Mouse (Mus musculus): Measurements from ENCODE around the gene Bnip1. TPM values are rescaled to one million over a fixed set of nuclear protein-coding genes. Genes with fewer than 3 reads are reported as not detected.

Bnip1 gene
- polyA plus RNA-seq, 1 experiment from 2014 or later: 52.0 TPM

DNA sequence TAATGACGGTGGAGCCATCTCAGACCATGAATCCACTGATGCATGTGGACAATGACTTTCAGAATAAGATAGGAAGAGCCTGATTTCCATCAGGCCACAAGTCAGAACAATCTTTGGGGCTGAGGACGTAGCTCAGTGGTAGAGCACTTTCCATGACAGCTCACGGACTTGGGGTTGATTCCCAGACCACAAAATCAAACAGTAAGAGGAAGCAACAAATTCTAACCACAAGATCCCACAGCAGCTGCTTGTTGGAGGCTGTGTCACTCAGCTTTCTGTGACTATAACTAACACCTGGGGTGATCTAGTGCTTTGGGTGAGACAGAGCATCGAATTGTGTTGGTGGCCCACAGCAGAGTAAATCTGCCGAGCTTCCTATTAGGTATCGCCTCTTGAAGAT is 35.9 kb downstream of the Bnip1 start:
- ATAC-seq: no peak
- no peak overlapping the region for H3K9ac ChIP-seq (ENCODE audit: low read depth, low read length)
- no peaks in the 10 kb centered on the region for H3K9me3 ChIP-seq (ENCODE audit: control insufficient read depth, low read length)
- H3K36me3 ChIP-seq (ENCODE audit: control insufficient read depth, insufficient read depth, low read length): no peaks in the 10 kb centered on the region
- no peaks in the 10 kb centered on the region for H3K27me3 ChIP-seq (replicated peaks; ENCODE audit: control insufficient read depth, insufficient read depth, low read length)
- no peak overlapping the region for H3K4me2 ChIP-seq (ENCODE audit: low read depth, low read length)
- 77% methylated on average over 6 of the region's 6 CpGs for WGBS
- no peak overlapping the region for H3K4me3 ChIP-seq (ENCODE audit: low read length)
- H3K27ac ChIP-seq (ENCODE audit: low read length): no peak overlapping the region
- no peaks in the 10 kb centered on the region for H3K4me1 ChIP-seq (ENCODE audit: control insufficient read depth, insufficient read depth, low read length)

DNA sequence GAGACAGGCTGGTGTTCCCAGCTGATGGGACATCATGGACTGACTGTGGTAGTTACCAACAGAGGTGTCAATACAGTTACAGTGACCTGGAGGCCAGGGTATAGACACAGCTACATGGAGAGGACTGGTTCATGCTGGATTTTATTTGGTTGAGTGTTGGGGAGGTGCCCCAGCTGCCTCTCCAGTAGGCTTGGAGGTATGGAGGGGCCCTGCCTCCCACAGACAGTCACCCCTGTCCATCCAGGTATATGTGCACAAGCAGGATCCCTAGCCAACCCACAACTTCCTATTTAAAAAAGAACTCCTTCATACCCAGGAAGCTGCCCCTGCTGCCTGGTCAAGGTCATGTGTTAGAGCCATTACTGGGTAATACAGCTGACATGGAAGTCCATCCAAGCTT is 36.9 kb downstream of the Bnip1 start:
- H3K4me3 ChIP-seq (ENCODE audit: low read length): no peak overlapping the region
- H3K9me3 ChIP-seq (ENCODE audit: control insufficient read depth, low read length): no peaks in the 10 kb centered on the region
- H3K9ac ChIP-seq (ENCODE audit: low read depth, low read length): no peak overlapping the region
- no peaks in the 10 kb centered on the region for H3K36me3 ChIP-seq (ENCODE audit: control insufficient read depth, insufficient read depth, low read length)
- no peak overlapping the region for H3K4me2 ChIP-seq (ENCODE audit: low read depth, low read length)
- H3K27ac ChIP-seq (ENCODE audit: low read length): no peak overlapping the region
- no peak for ATAC-seq
- H3K27me3 ChIP-seq (replicated peaks; ENCODE audit: control insufficient read depth, insufficient read depth, low read length): no peaks in the 10 kb centered on the region
- H3K4me1 ChIP-seq (ENCODE audit: control insufficient read depth, insufficient read depth, low read length): no peaks in the 10 kb centered on the region

DNA sequence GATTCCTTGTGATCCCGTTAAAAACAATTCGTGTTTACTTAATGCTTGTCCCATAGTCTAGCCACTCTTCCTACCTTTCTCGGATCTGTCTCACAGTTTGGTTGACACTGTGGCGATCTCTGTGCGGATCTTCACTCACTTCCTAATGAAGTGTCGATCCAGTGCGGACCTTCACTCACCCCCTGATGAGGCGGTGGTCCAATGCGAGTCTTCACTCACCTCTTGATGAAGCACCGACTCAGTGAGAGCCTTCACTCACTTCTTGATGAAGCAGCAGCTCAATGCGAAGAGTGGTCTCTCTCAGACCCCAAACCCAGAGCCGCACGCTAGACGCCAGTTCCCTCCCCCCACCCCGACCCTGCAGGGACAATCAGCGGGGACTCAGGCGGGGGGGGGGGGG is 45.3 kb downstream of the Bnip1 start:
- no peak for ATAC-seq
- WGBS: 70% methylated on average over 15 of the region's 17 CpGs

DNA sequence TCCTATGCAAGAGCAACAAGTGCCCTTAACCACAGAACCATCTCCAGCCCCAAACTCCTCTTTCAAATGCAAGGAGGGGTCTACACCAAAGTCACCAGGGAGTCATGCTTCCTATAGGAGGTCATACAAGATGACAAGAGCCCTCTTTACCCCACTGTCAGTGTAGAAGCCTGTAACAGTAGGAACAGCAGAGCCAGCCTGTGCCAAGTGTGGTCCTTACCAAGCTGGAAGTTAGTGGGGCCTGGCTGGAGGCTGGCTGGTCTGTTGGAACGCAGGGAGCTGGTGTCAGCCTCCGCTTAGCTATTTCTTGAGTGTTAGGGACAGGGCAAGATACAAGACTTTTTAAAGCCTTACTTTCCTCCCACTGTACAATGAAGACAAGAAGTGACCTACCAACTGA is 52.9 kb downstream of the Bnip1 start:
- WGBS: 65% methylated on average over 2 of the region's 2 CpGs

More for the DNA sequence above, 45.3 kb downstream of the Bnip1 start:
- Histone ChIP-seq H3K9me3 (ENCODE audit: control insufficient read depth, low read length) (no peaks in the 10 kb centered on the region), H3K27me3 (replicated peaks; ENCODE audit: control insufficient read depth, insufficient read depth, low read length) (peaks cover 10% of the 10 kb centered on the region; the same call in 1 of the 2 replicates), H3K36me3 (ENCODE audit: control insufficient read depth, insufficient read depth, low read length) (no peaks in the 10 kb centered on the region), H3K4me3 (ENCODE audit: low read length) (no peak overlapping the region), H3K4me2 (ENCODE audit: low read depth, low read length) (no peak overlapping the region), H3K27ac (ENCODE audit: low read length) (no peak overlapping the region), H3K4me1 (ENCODE audit: control insufficient read depth, insufficient read depth, low read length) (no peaks in the 10 kb centered on the region), H3K9ac (ENCODE audit: low read depth, low read length) (no peak overlapping the region)

DNA sequence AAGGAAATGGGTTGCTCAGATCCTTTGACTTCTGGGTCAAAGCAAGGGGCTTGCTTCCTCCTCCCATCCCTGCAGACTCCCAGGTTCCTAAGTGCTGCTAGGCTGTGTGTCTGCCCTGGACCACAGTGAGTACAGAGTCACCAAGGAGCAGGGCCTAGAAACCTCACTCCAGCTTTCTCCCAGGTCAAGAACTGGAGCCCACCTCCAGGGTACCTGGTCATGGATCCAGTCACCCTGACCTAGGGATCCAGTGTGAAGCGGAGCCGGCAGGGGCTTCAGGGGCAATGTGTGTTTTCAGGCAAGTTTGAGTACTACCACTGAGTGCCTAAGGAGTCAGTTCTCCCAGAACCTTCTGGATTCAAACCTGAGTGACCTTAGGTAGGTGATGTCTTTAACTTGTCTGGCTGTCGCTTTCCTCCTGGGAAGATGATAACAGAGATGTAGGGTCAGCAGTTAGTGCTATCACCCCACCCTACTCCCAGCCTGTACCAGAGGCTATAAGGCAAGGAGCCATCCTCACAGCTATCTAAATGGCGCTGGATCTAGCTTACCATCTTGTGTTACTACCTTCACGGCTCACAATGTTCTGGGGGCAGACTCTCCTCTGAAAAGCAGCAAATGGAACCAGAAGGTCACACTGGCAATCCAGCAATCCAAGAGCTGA is 53.6 kb downstream of the Bnip1 start:
- ATAC-seq: no peak
- Histone ChIP-seq H3K27ac (ENCODE audit: low read length) (no peak overlapping the region), H3K27me3 (replicated peaks; ENCODE audit: control insufficient read depth, insufficient read depth, low read length) (peaks cover 56% of the 10 kb centered on the region), H3K9me3 (ENCODE audit: control insufficient read depth, low read length) (no peaks in the 10 kb centered on the region), H3K4me2 (ENCODE audit: low read depth, low read length) (no peak overlapping the region), H3K4me1 (ENCODE audit: control insufficient read depth, insufficient read depth, low read length) (peaks cover 9% of the 10 kb centered on the region), H3K4me3 (ENCODE audit: low read length) (no peak overlapping the region), H3K9ac (ENCODE audit: low read depth, low read length) (no peak overlapping the region), H3K36me3 (ENCODE audit: control insufficient read depth, insufficient read depth, low read length) (no peaks in the 10 kb centered on the region)
- 67% methylated on average over 5 of the region's 5 CpGs for WGBS

More for the DNA sequence above, 52.9 kb downstream of the Bnip1 start:
- Histone ChIP-seq H3K36me3 (ENCODE audit: control insufficient read depth, insufficient read depth, low read length) (no peaks in the 10 kb centered on the region), H3K9me3 (ENCODE audit: control insufficient read depth, low read length) (no peaks in the 10 kb centered on the region), H3K4me2 (ENCODE audit: low read depth, low read length) (no peak overlapping the region), H3K9ac (ENCODE audit: low read depth, low read length) (no peak overlapping the region), H3K27me3 (replicated peaks; ENCODE audit: control insufficient read depth, insufficient read depth, low read length) (peaks cover 54% of the 10 kb centered on the region), H3K4me3 (ENCODE audit: low read length) (no peak overlapping the region), H3K27ac (ENCODE audit: low read length) (no peak overlapping the region), H3K4me1 (ENCODE audit: control insufficient read depth, insufficient read depth, low read length) (0 out of 2 replicates have a peak, but pooled peaks cover 3% of the 10 kb centered on the region)
- ATAC-seq: no peak

DNA sequence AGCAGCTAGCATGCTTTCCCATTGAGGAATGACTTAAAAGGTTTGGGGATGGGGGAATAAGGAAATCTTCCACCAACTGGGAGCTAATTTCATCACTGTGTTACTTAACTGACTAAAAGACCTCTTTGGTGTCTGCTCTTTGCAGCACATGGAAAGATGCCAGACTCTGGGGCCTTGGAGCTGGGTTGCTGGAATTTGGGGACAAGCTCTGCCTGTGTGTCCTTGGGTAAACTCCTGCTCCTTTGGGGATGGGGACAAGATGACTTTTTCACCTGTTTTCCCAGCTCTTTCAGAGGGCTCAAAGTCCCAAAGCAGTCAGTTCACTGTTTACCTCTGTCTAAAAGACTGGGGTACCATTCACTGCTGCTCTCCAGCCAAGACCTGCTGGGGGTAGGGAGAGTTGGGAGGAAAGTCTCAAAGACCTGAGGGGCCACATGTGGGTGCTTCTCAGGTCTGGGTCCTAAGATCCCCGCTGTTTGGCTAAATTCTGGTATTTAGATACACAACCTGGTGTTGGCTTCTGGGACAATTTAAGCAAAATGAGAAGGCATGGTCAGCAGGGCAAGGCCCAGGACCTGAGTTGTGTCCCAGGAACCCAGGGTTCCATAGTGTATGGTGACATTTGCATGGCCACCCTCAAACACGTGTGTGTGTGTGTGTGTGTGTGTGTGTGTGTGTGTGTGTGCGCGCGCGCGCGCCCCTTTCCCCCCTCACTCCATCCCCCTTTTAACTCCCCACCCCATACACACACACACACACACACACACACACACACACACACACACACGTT is 54.3 kb downstream of the Bnip1 start:
- no peaks in the 10 kb centered on the region for H3K9me3 ChIP-seq (ENCODE audit: control insufficient read depth, low read length)
- no peaks in the 10 kb centered on the region for H3K36me3 ChIP-seq (ENCODE audit: control insufficient read depth, insufficient read depth, low read length)

DNA sequence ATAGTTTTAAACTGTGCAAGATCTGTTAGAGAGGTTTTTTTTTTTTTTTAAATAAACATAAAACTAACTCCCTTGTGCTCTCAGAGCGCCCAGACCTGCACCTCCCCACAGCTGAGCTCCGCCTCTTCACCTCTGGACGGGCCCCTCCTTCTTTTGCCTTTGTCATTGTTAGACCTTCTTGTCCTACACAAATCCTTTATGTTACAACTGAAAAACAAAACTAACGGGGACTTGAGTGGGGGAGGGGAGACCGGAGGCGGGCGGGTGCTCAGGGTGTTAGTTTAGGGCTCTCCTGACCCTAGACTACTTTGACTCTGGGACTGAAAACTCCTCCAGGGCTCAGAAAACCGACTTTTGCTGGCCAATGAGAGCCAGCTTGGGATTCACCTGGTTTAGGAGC is 55.1 kb downstream of the Bnip1 start:
- 14% methylated on average over 8 of the region's 8 CpGs for WGBS
- Histone ChIP-seq H3K27me3 (replicated peaks; ENCODE audit: control insufficient read depth, insufficient read depth, low read length) (peaks cover 71% of the 10 kb centered on the region), H3K36me3 (ENCODE audit: control insufficient read depth, insufficient read depth, low read length) (no peaks in the 10 kb centered on the region), H3K4me2 (ENCODE audit: low read depth, low read length) (no peak overlapping the region), H3K9ac (ENCODE audit: low read depth, low read length) (no peak overlapping the region), H3K4me3 (ENCODE audit: low read length) (no peak overlapping the region), H3K9me3 (ENCODE audit: control insufficient read depth, low read length) (no peaks in the 10 kb centered on the region), H3K27ac (ENCODE audit: low read length) (no peak overlapping the region), H3K4me1 (ENCODE audit: control insufficient read depth, insufficient read depth, low read length) (peaks cover 11% of the 10 kb centered on the region)
- ATAC-seq: no peak

More for the DNA sequence above, 54.3 kb downstream of the Bnip1 start:
- Histone ChIP-seq H3K9ac (ENCODE audit: low read depth, low read length) (no peak overlapping the region), H3K4me2 (ENCODE audit: low read depth, low read length) (no peak overlapping the region), H3K27ac (ENCODE audit: low read length) (no peak overlapping the region), H3K4me1 (ENCODE audit: control insufficient read depth, insufficient read depth, low read length) (peaks cover 11% of the 10 kb centered on the region), H3K4me3 (ENCODE audit: low read length) (no peak overlapping the region), H3K27me3 (replicated peaks; ENCODE audit: control insufficient read depth, insufficient read depth, low read length) (peaks cover 63% of the 10 kb centered on the region)
- 56% methylated on average over 9 of the region's 9 CpGs for WGBS
- ATAC-seq: no peak

DNA sequence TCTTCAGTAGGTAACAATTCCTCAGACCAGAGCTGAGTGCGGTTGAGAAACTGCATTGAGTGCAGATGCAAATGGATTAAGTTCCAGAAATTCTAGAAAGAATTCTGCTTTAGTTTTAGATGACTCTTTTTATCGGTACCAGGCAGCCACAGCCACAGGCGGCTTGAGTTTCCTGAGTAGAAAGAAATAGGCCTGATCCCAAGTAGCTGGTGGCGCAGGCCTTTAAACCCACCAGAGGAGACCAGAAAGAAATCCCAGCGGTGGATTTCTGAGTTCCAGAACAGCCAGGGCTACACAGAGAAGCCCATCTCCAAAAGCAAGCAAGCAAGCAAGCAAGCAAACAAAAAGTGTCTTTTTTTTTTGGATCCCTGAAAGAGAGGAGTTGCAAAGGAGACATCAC is 55.5 kb downstream of the Bnip1 start:
- Histone ChIP-seq H3K4me3 (ENCODE audit: low read length) (no peak overlapping the region), H3K27me3 (replicated peaks; ENCODE audit: control insufficient read depth, insufficient read depth, low read length) (peaks cover 75% of the 10 kb centered on the region), H3K36me3 (ENCODE audit: control insufficient read depth, insufficient read depth, low read length) (no peaks in the 10 kb centered on the region), H3K9ac (ENCODE audit: low read depth, low read length) (no peak overlapping the region), H3K4me2 (ENCODE audit: low read depth, low read length) (no peak overlapping the region), H3K27ac (ENCODE audit: low read length) (no peak overlapping the region), H3K9me3 (ENCODE audit: control insufficient read depth, low read length) (no peaks in the 10 kb centered on the region), H3K4me1 (ENCODE audit: control insufficient read depth, insufficient read depth, low read length) (peaks cover 11% of the 10 kb centered on the region)
- no peak for ATAC-seq
- WGBS: 19% methylated on average over 5 of the region's 5 CpGs

DNA sequence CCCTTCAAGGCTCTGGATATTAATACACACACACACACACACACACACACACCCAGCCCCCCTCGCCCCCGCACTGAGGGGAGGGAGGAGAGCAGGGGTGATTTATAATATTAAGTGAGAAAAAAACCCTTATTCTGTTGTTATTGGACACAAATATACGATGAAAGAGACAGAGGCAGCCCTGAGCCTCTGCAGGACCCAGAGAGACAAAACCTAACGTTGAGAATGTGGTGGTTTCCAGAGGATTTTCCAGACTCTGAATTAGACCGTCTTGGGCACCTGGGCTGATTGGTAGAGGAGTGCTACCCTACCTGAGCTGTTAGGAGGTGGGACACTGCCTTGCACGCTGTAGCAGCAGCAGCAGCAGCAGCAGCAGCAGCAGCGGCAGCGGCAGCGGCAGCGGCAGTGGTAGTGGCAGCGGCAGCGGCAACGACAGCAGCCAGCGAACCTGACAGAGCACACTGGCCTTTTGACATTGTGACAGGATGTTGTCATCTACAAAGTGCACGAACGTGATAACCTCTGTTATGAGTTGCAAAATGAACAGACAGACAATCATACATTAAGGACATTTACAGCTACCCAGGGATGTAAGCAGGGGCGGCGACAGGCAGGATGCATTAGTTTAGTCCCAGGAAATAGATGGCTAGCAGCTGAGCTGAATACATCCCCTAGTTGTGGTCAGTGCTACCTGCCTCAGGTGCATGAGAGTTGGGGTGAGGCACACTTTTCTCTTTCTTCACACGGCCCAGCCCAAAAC is 56.1 kb downstream of the Bnip1 start:
- peaks cover 81% of the 10 kb centered on the region for H3K27me3 ChIP-seq (replicated peaks; ENCODE audit: control insufficient read depth, insufficient read depth, low read length)

More for the DNA sequence above, 56.1 kb downstream of the Bnip1 start:
- Histone ChIP-seq H3K27ac (ENCODE audit: low read length) (no peak overlapping the region), H3K9ac (ENCODE audit: low read depth, low read length) (no peak overlapping the region), H3K36me3 (ENCODE audit: control insufficient read depth, insufficient read depth, low read length) (no peaks in the 10 kb centered on the region), H3K9me3 (ENCODE audit: control insufficient read depth, low read length) (no peaks in the 10 kb centered on the region), H3K4me1 (ENCODE audit: control insufficient read depth, insufficient read depth, low read length) (peaks cover 11% of the 10 kb centered on the region), H3K4me2 (ENCODE audit: low read depth, low read length) (no peak overlapping the region), H3K4me3 (ENCODE audit: low read length) (no peak overlapping the region)
- ATAC-seq: no peak
- 4% methylated on average over 19 of the region's 19 CpGs for WGBS
